Mouse (Mus musculus): ENCODE measurements around the gene Vac14.
"Not testable (repeated sequence)": the region's sequence is repeated elsewhere in the genome, so short reads cannot be mapped to it uniquely, and the experiment has no call there.

Gene Vac14

DNA sequence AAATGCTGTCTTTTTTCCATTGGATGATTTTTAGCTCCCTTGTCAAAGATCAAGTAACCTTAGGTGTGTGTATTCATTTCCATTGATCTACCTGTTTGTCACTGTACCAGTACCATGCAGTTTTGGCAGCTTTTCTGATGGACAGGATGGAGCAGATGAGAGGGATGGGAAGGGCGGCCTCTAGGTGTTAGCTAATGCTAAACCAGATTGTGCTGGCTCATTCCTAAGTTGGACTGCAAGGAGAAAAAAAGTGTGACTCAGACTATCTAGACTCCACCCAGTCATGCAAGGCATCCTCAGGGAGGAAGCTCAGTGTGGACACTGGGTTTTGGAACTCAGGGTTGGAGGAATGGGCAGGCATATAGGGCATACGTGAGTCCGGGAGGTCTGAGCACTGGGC, 30.2 kb downstream of the Vac14 start:
- no peak for DNase-seq (ENCODE audit: low spot score in 2 of 2)

DNA sequence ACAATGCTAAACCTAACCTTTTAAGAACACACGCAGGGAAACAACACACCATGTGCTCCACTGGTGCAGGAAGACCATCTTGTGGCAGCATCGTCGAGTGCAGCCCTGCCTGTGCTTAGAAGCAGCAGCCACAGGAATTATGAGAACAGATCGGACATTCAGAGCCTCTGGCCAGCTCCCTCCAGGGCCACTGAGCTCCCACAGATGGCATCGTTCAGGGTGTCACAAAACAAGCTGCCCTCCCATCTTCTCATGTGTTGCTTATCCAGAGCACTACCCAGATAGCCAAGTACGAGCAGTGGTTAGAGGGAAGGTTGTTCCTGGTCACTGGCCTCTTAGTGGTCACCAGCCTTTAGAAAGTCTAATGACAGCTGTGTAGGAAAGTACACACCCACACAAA, 30.9 kb downstream of the Vac14 start:
- DNase-seq (ENCODE audit: low spot score in 2 of 2), result no peak

DNA sequence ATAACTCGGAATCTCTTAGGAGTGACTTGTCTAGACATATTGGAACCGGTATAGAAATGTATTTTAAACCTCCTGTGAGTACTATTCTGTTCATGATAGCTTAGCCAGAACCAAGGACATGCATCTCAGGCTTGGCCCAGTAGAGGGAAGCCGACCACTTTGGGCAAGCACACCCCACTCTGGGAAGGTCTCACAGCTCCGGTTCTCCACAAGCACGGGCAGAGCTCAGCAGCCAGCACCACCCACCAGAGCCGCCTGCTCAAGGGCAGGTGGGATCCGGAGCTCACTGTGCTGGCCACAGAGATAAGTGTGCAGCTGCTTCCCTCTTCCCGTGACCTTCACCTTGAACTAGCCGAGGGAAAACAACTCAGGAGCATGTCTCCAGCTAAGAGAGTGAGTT, 32.5 kb downstream of the Vac14 start:
- DNase-seq (ENCODE audit: low spot score in 2 of 2), result no peak

DNA sequence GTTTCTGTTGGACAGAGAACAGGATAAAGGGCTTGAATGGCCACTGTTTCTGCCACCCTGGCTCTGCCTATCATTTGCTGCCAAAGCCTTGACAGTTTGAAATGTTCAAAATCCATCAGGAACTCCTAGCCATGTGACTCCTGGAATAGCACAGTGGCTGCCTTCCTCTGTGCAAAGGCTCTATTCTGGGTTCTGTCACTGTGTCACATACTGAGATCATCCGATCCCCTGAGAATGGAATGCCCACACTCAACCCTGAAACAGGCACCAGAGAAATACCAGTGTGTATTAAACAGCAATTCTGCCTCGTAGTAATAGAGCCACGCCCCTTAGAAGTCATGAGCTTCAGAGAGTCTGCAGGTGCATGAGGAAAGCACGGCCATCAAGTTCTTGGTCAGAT, 33.5 kb downstream of the Vac14 start:
- DNase-seq (ENCODE audit: low spot score in 2 of 2), result no peak

DNA sequence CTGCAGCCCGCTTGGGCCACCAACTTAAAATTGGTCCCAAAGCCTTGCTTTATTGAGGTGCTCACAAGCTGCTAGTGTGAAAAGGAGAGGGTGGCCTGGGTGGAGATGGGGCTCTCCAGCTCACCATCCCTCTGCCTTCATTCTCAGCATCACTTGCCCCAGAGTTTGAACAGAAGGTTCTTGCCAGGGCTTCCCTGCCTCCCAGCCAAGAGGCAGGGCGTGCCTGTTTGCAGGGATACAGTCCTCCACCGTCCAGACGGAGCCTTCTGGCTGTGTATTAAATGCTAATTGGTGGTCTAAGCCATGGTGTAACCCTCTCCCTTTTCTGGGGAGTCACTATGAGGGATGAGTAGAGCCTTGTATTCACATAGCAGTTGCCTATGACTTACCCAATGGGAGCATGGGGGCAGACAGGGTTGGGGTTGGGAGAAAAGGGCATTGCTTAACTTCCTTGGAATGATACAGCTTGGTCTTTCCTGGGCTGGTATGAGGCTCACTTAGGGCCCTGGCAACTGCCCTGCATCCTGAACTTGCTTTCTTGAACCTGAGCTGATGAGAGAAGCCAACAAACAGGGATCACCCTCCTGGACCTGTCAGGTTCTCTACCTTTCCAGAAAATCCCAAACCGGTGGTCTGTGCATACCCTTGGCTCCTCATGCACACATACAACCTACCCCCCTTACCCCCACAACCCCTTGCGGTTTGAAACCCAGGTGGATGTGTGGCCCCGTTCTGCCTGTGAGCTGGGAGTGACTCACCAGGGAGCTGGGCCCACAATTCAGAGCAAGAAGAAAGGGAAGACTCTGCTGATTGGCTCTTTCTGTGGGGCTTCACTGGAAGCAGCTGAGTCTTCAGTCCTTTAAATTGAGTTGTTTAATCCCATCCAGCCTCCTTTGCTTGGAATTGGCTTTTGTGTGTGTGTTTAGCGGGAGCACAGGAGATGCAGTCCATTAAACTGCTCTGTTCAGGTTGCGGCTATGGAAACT, 36.0 kb downstream of the Vac14 start:
- DNase-seq (ENCODE audit: low spot score in 2 of 2), result no peak

DNA sequence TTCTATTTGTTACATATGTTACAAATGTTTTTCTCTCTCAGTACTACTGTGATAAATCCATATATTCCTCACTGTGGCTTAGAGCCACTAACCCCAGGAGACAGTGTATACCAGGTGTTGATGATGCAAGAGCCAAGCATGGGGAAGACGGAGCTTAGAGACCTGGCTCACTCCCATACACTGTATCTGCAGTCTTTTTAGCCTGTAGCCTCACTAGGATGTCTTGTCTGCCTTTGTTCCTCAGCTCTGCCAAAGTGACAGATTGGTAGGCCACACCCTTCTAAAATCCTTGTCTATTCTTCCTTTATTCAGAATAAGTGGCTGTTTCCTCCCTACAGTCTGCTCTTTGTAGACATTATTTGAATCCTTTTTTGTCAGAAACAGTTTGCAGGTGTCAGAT, 37.4 kb downstream of the Vac14 start:
- no peak for DNase-seq (ENCODE audit: low spot score in 2 of 2)

DNA sequence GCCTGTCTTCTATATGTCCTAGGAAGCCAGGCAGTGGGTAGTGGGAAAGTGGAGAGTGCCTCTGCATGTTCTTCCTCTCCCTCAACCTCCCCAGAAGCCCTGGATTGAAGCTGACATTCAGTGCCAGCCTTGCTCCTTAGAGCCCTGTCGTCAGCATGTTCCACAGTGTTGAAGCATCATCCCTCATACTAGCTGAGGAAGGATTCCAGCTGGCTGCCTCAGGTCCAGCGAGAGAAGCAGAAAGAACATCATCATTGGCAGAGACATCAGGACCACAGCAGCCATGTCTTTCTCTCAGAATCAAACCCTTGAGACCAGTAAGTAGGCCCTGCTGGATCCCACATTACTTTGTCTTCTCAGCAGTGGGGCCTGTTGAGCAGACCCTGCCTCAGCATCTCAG, 39.3 kb downstream of the Vac14 start:
- DNase-seq (ENCODE audit: low spot score in 2 of 2), result no peak

DNA sequence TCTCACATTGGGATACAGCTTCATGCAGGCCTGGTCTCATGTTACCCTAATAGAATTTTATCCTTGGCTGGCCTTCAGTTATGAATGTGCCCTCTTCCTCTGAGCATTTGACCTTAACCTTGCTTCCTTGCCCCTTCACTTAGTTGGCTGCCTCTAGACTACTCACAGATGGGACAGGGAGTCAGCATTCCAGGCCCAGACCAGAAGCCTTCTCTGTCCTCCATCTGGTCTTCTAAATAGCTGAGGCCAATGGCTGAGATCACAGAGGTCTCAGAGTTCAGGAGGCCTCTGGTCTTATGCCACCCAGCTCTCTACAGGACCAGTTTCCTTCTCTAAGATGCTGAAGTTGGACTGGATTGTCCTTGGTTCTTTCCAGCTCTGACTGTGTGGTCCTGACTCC, 41.7 kb downstream of the Vac14 start:
- DNase-seq (ENCODE audit: low spot score in 2 of 2), result no peak

DNA sequence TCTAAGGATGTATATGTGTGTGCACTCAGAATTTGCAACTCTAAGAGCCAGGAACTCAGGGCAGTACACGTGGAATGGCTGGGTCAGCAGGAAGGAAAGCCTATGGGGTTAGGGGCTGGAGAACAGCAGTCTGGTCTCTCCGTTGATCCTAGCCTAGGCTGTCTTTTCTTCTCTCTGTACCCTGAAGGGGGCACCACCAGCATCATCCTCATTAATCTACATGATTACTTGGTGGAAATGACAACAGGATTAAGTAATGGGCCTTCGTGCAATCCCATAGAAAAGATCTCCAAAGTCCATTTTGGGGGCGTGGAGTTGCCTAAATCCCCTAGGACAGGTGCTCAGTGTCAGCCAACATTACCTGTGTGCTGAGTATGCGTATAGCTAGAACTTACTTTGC, 44.2 kb downstream of the Vac14 start:
- DNase-seq (ENCODE audit: low spot score in 2 of 2), result no peak

DNA sequence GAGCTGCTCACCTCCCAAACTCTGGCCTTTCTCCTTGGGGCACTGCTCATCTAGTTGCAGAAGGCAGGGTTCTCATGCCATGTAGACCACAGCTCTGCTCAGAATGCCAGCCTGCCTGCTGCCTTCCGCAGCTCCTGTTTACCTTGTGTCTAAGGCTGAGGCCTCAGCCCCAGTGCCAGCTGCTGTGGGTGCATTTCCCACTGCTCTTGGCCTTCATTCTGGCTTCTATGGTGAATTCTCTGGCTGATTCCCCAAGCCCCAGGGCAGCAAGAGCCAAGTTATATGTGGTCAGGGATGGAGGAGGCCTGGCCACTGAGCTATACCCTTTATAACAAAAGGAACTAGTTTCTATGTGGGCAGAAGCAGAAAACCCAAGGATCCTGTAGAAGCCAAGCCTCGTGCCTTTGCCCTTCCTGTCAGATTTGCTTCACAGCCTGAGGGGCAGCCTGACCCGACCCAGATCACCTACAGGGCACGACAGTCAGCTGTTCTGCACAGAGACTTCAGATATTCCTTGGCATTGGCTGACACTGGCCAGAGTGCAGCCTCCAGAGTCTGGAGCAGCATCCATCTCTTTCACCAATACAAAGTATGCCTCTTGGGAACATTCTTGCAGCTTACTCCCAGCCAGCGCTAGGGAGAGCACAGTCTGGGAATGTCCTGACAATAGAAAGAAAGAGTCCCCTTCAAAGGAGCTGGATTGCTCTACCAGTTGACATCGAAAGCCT, 44.8 kb downstream of the Vac14 start:
- no peak for DNase-seq (ENCODE audit: low spot score in 2 of 2)

DNA sequence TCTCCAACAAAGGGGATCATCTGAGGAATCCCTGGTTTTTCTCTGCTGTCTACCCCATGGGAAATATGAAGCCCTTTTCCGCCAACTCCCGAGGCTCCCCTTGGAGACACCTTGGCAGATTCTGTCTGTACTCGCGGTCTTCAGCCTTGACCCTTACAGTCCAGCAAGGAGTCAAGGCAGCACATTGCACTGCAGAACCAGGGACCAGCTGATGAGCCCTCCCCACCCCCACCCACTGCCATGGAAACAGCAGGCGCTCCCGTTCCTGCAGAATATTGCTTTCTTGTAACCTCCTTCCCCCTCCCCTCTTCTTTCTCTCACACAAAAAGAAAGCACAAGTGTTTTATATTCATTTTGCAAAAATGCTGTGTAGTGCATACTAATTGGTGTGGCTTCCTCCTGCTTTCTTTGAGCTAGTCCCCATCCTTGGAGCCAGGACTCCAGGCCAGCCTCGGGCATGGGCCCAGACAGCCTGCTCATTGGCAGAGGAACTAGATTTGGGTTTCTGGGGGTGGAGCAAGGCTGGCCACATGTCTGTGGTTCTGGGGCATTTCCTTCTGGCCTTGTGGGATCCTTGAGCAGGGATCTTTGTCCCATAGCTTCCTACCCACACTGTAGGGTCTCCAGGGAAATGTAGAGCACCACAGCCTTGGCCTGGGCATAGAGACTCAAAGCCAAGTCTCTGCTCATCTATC, 46.0 kb downstream of the Vac14 start:
- DNase-seq (ENCODE audit: low spot score in 2 of 2), result no peak

DNA sequence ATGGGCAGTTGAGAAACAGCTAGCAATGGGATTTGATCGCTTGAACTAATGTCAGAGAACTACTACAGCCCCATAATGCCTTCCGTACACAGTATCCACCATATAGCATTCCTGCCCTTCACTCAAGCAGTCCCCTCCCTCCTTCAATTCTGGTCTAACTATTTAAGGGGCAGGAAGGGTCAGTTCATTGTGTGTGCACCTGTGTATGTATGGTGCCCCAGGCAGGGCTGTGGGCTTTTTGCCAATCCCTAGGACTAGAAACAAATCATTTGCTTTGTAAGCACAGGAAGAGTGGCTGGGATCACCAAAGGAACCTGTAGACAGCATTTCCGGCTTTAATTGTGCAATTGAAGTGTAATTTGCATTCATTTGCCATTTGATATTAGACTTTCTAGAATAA, 46.6 kb downstream of the Vac14 start:
- DNase-seq (ENCODE audit: low spot score in 2 of 2), result no peak

DNA sequence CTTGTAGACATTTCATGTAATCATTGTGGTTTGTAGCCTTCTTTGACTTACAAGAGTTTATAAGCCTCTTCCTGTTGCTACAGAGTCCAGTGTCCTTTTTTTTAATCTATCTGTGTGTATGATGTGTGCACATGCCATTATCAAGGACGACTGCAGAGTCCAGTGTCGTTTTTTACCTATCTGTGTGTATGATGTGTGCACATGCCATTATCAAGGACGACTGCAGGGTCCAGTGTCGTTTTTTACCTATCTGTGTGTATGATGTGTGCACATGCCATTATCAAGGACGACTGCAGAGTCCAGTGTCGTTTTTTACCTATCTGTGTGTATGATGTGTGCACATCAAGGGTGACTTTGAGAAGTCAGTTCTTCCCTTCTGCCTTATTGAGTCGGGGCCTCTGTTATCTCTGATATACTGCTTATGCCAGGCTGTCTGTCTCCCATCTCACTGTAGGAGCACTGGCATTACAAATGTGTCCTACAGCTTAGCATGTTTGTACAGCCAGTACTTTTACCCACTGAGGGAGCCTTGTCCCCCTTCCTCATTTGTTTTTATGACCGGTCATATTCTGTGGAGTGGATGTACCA, 49.3 kb downstream of the Vac14 start:
- DNase-seq (ENCODE audit: low spot score in 2 of 2), result not testable (repeated sequence)

DNA sequence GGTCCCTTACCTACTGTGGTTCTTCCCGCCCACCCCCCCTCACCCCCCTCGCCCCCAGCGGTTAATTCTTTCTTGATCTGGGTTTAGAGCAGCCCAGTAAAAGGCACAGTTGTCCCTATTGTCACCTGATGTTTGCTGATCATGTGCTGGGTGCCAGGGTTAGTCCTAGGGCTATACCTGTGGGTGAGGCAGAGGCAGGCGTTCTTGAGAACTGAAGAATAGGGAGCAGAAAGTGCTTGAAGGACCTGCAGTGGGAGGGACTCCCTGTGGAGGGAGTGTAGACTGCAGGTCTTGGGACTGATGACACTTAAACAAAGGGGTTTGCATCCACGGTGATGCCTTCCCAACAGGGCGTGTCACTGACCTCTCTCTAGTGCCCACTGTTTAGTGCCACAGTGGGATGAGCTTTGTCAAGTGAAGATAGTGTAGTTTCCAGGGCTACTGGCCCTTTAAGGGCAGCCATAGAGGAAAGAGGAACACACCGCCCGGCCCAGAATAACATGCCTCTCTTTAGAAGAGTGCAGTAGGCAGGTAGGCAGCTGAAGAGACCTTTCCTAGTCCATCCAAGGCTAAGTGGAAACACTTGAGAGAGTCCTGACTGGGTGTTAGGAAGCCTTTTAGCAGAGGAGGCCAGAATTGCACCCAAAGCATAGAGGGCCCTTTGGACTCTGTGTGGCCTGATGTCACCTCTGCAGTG, 51.7 kb downstream of the Vac14 start:
- DNase-seq (ENCODE audit: low spot score in 2 of 2), result no peak

DNA sequence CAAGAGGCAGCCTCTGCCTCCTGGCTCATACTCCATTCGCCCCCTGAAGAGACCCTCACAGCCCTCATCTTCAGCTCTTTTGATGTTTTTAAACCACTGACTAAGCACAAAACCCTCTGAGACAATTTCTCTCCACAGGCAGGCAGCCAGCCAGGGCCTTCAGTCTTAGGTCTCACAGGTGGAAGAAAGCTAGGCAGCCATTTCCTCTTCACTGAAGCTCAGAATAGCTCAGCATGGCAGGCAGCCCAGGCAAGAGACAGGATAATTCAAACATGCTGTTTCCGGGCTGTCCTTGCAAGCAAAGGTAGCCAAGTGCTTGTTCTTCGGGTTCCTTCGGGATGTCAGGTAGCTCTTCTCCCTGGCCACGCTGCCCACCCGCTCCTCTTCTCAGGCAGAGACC, 52.9 kb downstream of the Vac14 start:
- no peak for DNase-seq (ENCODE audit: low spot score in 2 of 2)

DNA sequence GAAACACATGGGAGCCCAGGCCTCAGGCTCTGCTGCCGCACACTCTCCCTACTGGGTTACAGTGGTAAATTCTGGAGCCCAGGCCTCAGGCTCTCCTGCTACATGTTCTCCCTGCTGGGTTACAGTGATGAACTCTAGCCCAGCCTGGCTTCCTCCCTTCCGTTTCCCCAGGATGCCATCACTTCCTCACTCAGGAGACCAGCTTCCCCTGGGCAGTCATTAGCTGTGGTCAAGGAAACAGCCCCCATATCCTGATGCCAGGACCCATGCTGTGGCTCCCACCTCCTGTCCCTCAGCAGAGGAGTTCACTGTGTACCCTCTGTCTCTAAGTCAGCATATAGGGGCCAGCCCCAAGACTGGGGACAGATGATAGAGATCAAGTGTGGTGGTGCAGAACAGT, 53.7 kb downstream of the Vac14 start:
- no peak for DNase-seq (ENCODE audit: low spot score in 2 of 2)

DNA sequence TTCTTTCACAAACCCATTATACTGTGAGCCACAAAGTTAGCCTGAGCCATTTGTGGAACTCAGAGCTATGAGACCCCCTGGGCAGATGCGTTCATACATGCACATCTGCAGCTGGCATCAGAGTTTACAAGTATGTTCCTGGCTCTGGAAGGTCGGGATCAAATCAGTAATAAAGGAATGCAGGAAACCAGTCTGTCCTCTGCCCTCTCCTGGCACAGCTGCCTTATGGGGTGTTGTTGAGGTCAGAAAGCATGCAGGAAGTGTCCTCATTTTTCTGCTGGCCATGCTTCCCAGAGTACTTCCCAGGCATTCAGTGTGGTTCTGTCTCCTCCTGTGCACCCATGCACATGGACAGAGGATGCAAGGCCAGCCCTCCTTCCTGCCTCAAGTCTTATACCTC, 54.8 kb downstream of the Vac14 start:
- no peak for DNase-seq (ENCODE audit: low spot score in 2 of 2)

DNA sequence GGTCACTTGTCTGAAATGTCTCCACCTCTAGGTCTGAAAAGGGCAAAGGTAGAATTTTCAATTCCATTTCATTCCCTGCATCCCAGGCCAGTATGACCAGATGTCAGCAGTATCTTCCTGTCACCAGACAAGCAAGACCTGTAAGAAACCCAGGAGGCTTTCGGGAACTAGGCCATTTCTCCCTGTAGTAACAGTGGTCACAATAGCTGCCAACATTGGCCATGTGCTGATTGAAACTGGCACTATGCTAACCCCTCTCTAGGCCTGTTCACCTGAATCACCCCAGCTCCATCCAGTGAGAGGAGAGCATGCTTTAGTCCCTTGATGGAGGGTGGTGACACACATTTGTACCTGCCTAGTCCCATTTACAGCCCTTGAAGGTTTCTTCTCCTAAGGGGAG, 56.2 kb downstream of the Vac14 start:
- no peak for DNase-seq (ENCODE audit: low spot score in 2 of 2)

DNA sequence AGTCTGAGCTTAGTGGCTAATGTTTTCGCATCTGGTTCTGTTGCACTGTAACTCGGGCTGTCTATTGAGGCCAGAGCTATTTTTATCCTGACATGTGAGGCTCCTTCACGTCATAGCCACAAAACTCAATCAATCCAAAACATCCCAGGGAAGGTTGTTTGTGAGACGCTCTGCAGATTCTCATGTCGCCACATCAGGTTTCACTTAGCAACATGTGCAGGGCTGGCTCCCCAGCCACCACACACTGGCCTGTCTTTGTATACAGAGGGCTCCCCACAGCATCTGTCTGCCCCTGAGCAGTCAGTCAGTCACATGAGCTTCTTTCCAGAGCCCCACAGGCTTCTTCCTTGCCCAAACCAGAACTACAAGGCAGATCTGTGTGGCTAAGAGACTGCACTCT, 58.3 kb downstream of the Vac14 start:
- DNase-seq (ENCODE audit: low spot score in 2 of 2), result no peak

DNA sequence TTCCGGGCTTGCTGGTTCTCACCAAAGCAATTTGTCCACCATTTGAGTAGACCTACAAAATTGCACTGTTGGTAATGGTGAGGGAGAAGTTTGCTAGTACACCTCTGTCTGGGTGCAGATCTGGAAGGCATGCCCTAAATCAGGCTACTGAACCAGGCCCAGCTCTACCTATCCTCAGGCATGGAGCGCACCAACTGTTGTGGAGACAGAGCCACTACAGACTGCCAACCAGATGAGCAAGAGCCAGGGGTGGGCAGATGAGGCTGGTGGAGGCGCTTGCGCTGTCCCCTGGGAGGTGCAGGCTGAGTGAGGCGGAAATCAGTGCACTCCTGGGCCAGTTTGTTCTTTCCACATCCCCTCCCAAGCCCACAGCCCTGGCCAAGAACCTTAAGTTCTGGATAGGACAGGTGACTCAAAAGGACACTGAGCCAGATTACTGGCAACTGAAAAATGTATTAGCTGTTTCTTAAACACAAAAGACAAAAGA, 58.8 kb downstream of the Vac14 start:
- no peak for DNase-seq (ENCODE audit: low spot score in 2 of 2)

DNA sequence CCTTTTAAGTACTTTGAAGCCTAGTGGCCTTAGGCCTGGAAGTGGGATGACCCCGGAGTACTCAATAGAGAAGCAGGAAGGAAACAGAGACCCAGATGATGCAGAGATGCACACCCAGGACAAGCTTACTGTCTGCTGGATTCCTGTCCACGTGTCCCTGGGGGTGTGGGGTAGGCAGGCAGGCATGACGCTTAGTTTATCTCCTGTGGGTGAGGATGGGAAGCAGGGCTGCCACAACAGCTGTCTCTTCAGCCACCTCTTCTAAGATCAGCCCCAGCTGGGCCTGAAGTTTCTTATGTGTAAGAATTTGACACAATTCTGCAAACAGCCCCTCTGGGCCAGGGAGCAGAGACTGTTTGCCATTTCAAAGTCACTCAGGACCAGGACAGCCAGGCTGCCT, 60.6 kb downstream of the Vac14 start:
- DNase-seq (ENCODE audit: low spot score in 2 of 2), result no peak

Data from thymus, postnatal 10 days (tissue).